Mouse (Mus musculus) CH12F3 (cell line): ENCODE results near the gene Gm17662.

Source experiments
- in situ Hi-C: fragments of 300-500 bp; cut with MboI; formaldehyde crosslinking; loops from 2 replicates; pipeline ENCODE4 v1.14.3; 2020; ENCODE audit warnings: low sequenced_read_pairs

Gm17662 gene

GRCm38 (mm10) chr4:104887486-104887885 lies 30.4 kb downstream of the Gm17662 start:
- in situ Hi-C loops = no loop called here

GRCm38 (mm10) chr4:104888499-104889262 lies 31.6 kb downstream of the Gm17662 start:
- in situ Hi-C loops = no loop called here

- in situ Hi-C loops = no loop called here
Observed at GRCm38 (mm10) chr4:104891708-104892107, 34.6 kb downstream of the Gm17662 start.

GRCm38 (mm10) chr4:104893588-104893987 lies 36.5 kb downstream of the Gm17662 start:
- in situ Hi-C loops = no loop called here

- in situ Hi-C loops = no loop called here
Observed at GRCm38 (mm10) chr4:104894004-104894734, 37.0 kb downstream of the Gm17662 start.

DNA sequence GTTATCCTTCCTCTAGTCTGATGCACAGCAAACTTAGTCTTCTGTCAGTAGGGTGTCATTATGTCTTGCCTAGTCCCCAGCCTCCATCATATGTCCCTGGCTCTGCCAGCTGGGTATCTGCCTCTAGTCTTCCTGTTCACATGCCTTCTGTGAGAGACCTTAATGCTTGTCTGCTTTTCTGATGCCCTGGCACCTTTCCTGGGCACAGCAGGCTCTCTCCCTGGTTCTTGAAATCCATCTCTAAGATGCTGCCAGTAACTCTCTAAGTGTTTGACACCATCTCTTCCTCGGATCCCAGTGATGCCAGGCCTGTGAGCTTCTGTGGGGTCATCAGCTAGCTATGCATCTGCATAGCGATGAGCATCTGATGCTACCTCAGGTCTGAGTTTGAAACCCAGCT lies 45.7 kb downstream of the Gm17662 start:
- in situ Hi-C loops = no loop called here

DNA sequence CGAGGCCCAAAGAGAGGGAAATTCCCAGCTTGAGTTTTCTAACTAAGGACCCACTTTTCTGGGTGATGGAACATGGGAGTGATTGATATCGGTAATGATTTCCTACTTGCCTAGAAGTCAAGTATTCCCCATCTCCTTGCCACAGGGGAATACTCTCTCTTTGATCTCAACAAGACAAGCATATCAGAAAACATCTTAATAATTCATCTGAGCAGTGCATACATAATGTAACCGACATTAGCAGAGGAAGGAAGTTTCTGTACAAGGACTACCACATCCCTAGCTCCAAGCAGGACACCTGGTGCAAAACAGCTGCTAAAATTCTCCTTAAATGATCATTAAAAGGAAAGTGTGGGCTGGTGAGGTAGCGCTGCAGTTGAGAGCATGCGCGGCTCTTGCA lies 47.9 kb downstream of the Gm17662 start:
- in situ Hi-C loops = no loop called here
